ENCODE assay signal across 17 mouse cellular contexts in the genomic region with DNA sequence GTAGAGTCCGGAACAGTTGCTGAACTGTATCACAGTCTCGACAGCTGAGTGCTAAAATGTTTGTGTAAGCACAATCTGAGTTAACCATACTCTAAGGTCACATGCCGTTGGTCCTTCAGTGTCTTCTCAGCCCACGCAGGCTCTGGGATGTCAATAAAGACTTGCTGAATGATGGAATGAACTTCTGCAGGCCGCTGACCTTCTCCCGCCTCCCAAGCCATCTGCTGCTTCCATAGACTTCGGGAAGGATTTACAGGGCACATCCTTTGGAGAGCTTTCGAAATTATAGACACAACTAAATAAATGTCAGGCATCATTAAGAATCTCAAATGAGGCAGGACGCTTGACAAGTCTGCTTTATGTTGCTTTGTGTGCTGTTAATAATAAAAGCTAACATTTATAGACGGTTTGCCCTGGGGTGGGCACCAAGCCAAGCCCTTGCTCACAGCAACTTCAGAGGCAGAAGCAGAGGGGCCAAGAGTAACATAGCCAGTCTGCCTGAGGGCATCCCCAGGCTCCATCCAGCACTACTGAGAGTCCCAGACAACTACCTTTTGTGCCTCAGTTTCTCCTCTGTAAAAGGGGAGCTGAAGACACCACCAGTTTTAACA. TPM values are rescaled to one million over a fixed set of nuclear protein-coding genes. Genes with fewer than 3 reads are reported as not detected.
DNase-seq lines count a peak whose midpoint lies in the region; ATAC-seq and TF ChIP-seq lines count a peak whose summit lies in the region.
"Had no signal": no experiment of that assay in that cellular context is flagged by ENCODE, and none has a peak within 500 bp of the region (broad histone marks: within the 10 kb centered on the region; RNA-seq: fewer than 3 reads in every experiment).

No protein-coding gene starts in this region.

- H3K4me1 ChIP-seq in kidney, embryonic 14.5 days (ENCODE audit: control insufficient read depth, insufficient read depth, low read length) = peaks cover 4% of the 10 kb centered on the region
- H3K4me1 ChIP-seq in midbrain, postnatal 0 days (ENCODE audit: insufficient read depth, low read length) = no peaks in the 10 kb centered on the region
- no peaks in the 10 kb centered on the region for H3K4me1 ChIP-seq in midbrain, embryonic 16.5 days (ENCODE audit: control insufficient read depth, insufficient read depth, low read length)
- peaks cover 15% of the 10 kb centered on the region for H3K4me1 ChIP-seq in limb, embryonic 14.5 days (ENCODE audit: control insufficient read depth, insufficient read depth, low read length)

- ATAC-seq in kidney, embryonic 14.5 days (ENCODE audit: low FRiP score, low TSS enrichment) = peak; percentile 62; the same call in 1 of the 2 replicates
- ATAC-seq in midbrain, postnatal 0 days (ENCODE audit: low FRiP score) = no peak
- ATAC-seq in midbrain, embryonic 16.5 days = no peak
- ATAC-seq in limb, embryonic 14.5 days (ENCODE audit: low FRiP score, low read depth) = no peak
- ATAC-seq: forebrain, postnatal 0 days; liver, postnatal 0 days had no signal

- H3K4me3 ChIP-seq in kidney, embryonic 14.5 days (ENCODE audit: low read length) = no peak overlapping the region
- H3K4me3 ChIP-seq in midbrain, postnatal 0 days (ENCODE audit: low read depth, low read length) = no peak overlapping the region
- no peak overlapping the region for H3K4me3 ChIP-seq in midbrain, embryonic 16.5 days (ENCODE audit: low read depth, low read length)
- H3K4me3 ChIP-seq in limb, embryonic 14.5 days (replicated peaks; ENCODE audit: low read length) = no peak overlapping the region
- H3K4me3 ChIP-seq: heart, embryonic 13.5 days; megakaryocyte, embryonic 14.5 days had no signal

- no peak overlapping the region for H3K9ac ChIP-seq in kidney, embryonic 14.5 days (ENCODE audit: low read depth, low read length)
- no peak overlapping the region for H3K9ac ChIP-seq in midbrain, postnatal 0 days (replicated peaks; ENCODE audit: low read length, poor library complexity, severe bottlenecking)
- no peak overlapping the region for H3K9ac ChIP-seq in midbrain, embryonic 16.5 days (ENCODE audit: low read depth, low read length)
- H3K9ac ChIP-seq in limb, embryonic 14.5 days (ENCODE audit: low read depth, low read length, severe bottlenecking) = no peak overlapping the region
- H3K9ac ChIP-seq: forebrain, postnatal 0 days; heart, embryonic 13.5 days; liver, postnatal 0 days had no signal

- DNase-seq in kidney, adult 18-20 months = no peak
- peak; percentile 13 for DNase-seq in midbrain, postnatal 0 days (ENCODE audit: low spot score)
- peak; percentile 36 for DNase-seq in embryo, embryonic 11 days
- DNase-seq in limb, embryonic 14.5 days (ENCODE audit: low spot score) = peak; percentile 58
- DNase-seq in T-cell, adult 2 months (ENCODE audit: low spot score) = no peak
- DNase-seq: adrenal gland, postnatal 10 days; forebrain, postnatal 0 days; kidney, adult 2 months; layer of hippocampus, adult 9-11 months; liver, postnatal 0 days; right cerebral cortex, postnatal 25 days had no signal

- H3K9me3 ChIP-seq in kidney, embryonic 14.5 days (ENCODE audit: control insufficient read depth, low read length) = no peaks in the 10 kb centered on the region
- H3K9me3 ChIP-seq in midbrain, postnatal 0 days (ENCODE audit: low read length) = no peaks in the 10 kb centered on the region
- no peaks in the 10 kb centered on the region for H3K9me3 ChIP-seq in midbrain, embryonic 16.5 days (replicated peaks; ENCODE audit: control insufficient read depth, low read length, poor library complexity, severe bottlenecking)
- no peaks in the 10 kb centered on the region for H3K9me3 ChIP-seq in limb, embryonic 14.5 days (ENCODE audit: control insufficient read depth, low read length)
- H3K9me3 ChIP-seq: heart, embryonic 13.5 days had no signal

- TF ChIP-seq POLR2A in limb, embryonic 14.5 days (IDR thresholded peaks at IDR 0.05; ENCODE audit: borderline replicate concordance, extremely low read depth, insufficient read depth, insufficient read length) = no peak

- H3K27ac ChIP-seq in kidney, embryonic 14.5 days (ENCODE audit: low read depth, low read length) = no peak overlapping the region
- no peak overlapping the region for H3K27ac ChIP-seq in midbrain, postnatal 0 days (ENCODE audit: low read depth, low read length)
- H3K27ac ChIP-seq in midbrain, embryonic 16.5 days (ENCODE audit: low read length) = no peak overlapping the region
- no peak overlapping the region; the same call in 1 of the 2 replicates for H3K27ac ChIP-seq in limb, embryonic 14.5 days (replicated peaks; ENCODE audit: low read depth, low read length)
- H3K27ac ChIP-seq: heart, embryonic 13.5 days had no signal

- 17% methylated on average over 10 of the region's 10 CpGs for WGBS in kidney, embryonic 14.5 days
- 60% methylated on average over 10 of the region's 10 CpGs for WGBS in midbrain, postnatal 0 days
- WGBS in midbrain, embryonic 16.5 days = 58% methylated on average over 10 of the region's 10 CpGs
- WGBS in limb, embryonic 14.5 days = 26% methylated on average over 10 of the region's 10 CpGs

- no peak for TF ChIP-seq CTCF in midbrain, postnatal 0 days (IDR thresholded peaks at IDR 0.05)

- H3K27me3 ChIP-seq in kidney, embryonic 14.5 days (ENCODE audit: control insufficient read depth, insufficient read depth, low read length) = no peaks in the 10 kb centered on the region
- no peaks in the 10 kb centered on the region for H3K27me3 ChIP-seq in midbrain, postnatal 0 days (ENCODE audit: insufficient read depth, low read length)
- no peaks in the 10 kb centered on the region for H3K27me3 ChIP-seq in midbrain, embryonic 16.5 days (ENCODE audit: control insufficient read depth, insufficient read depth, low read depth, low read length)
- H3K27me3 ChIP-seq in limb, embryonic 14.5 days (ENCODE audit: control insufficient read depth, insufficient read depth, low read length) = no peaks in the 10 kb centered on the region
- H3K27me3 ChIP-seq: CH12.LX; heart, embryonic 13.5 days had no signal

- no peak overlapping the region for H3K4me2 ChIP-seq in kidney, embryonic 14.5 days (replicated peaks; ENCODE audit: low read depth, low read length)
- no peak overlapping the region for H3K4me2 ChIP-seq in midbrain, postnatal 0 days (ENCODE audit: low read depth, low read length, poor library complexity, severe bottlenecking)
- H3K4me2 ChIP-seq in midbrain, embryonic 16.5 days (ENCODE audit: low read length) = no peak overlapping the region
- H3K4me2 ChIP-seq in limb, embryonic 14.5 days (replicated peaks; ENCODE audit: low read depth, low read length, severe bottlenecking) = no peak overlapping the region
- H3K4me2 ChIP-seq: heart, embryonic 13.5 days had no signal

- H3K36me3 ChIP-seq in kidney, embryonic 14.5 days (ENCODE audit: control insufficient read depth, insufficient read depth, low read length) = no peaks in the 10 kb centered on the region
- H3K36me3 ChIP-seq in midbrain, postnatal 0 days (ENCODE audit: insufficient read depth, low read length) = no peaks in the 10 kb centered on the region
- H3K36me3 ChIP-seq in midbrain, embryonic 16.5 days (ENCODE audit: control insufficient read depth, insufficient read depth, low read length) = no peaks in the 10 kb centered on the region
- no peaks in the 10 kb centered on the region for H3K36me3 ChIP-seq in limb, embryonic 14.5 days (ENCODE audit: control insufficient read depth, insufficient read depth, low read length)
- H3K36me3 ChIP-seq: heart, embryonic 13.5 days had no signal

RNA-seq across cellular contexts. Expression of a gene that starts 13.4 kb away (rescaled TPM):
- 0.44 and 0.95 TPM in 2 replicates for polyA plus RNA-seq in kidney, embryonic 14.5 days (2014; fragmentation: Nextera tagmentation; extraction: Ambion mirVana)
- 2.3 and 2.6 TPM in 2 replicates for total RNA-seq in midbrain, postnatal 0 days (2014; rRNA removed)
- polyA plus RNA-seq in midbrain, postnatal 0 days (2015; fragmentation: Nextera tagmentation; extraction: Ambion mirVana) = 0.52 and 0.65 TPM in 2 replicates
- 0.98 and 1.4 TPM in 2 replicates for polyA plus RNA-seq in midbrain, embryonic 16.5 days (2015; fragmentation: Nextera tagmentation; extraction: Ambion mirVana)
- polyA plus RNA-seq in limb, embryonic 14.5 days (2012; rRNA removed) = 18.2 and 24.2 TPM in 2 replicates
- polyA plus RNA-seq in limb, embryonic 14.5 days (2014; fragmentation: Nextera tagmentation; extraction: Ambion mirVana) = 11.6 and 13.5 TPM in 2 replicates
- total RNA-seq: hematopoietic stem cell, adult 5-6 weeks had no signal

Comparison
In these comparisons a context has a peak if more than half of its experiments do, and no peak if none do; other contexts are left out.
1. DNase-seq: peak in midbrain, postnatal 0 days (single experiment), embryo, embryonic 11 days (single experiment) and limb, embryonic 14.5 days (single experiment); none in kidney, adult 18-20 months (single experiment) and T-cell, adult 2 months (single experiment).